Mouse (Mus musculus) inflammation-experienced regulatory T-cells, adult 6 months (primary cell): ENCODE data around the gene Pdap1. TPM values are rescaled to one million over a fixed set of nuclear protein-coding genes. Genes with fewer than 3 reads are reported as not detected.
A peak's percentile ranks its signal among the peaks of the same experiment; 100 is the strongest.
"Not testable (repeated sequence)": the region's sequence is repeated elsewhere in the genome, so short reads cannot be mapped to it uniquely, and the experiment has no call there.

Source experiments
- ATAC-seq: one replicate; pipeline ENCODE4 v1.8.0; 2017
- polyA plus RNA-seq, 3 experiments: library from polyadenylated mRNA; unstranded; fragments of 100-300 nt; shearing (Covaris generic); gene quantifications; one replicate each; pipeline ENCODE4 v1.2.1; 2017

Gene Pdap1
- polyA plus RNA-seq, 3 experiments from 2014 or later: 34.4 to 55.2 (median 47.9) TPM

- ATAC-seq: no peak
Measured at GRCm38 (mm10) chr5:145118461-145118860, 21.6 kb downstream of the Pdap1 start.

GRCm38 (mm10) chr5:145118005-145118404, 22.0 kb downstream of the Pdap1 start:
- no peak for ATAC-seq

GRCm38 (mm10) chr5:145116916-145117315, 23.1 kb downstream of the Pdap1 start:
- ATAC-seq: no peak

- ATAC-seq: peak; percentile 85
Measured at GRCm38 (mm10) chr5:145116316-145116715, 23.7 kb downstream of the Pdap1 start.

DNA sequence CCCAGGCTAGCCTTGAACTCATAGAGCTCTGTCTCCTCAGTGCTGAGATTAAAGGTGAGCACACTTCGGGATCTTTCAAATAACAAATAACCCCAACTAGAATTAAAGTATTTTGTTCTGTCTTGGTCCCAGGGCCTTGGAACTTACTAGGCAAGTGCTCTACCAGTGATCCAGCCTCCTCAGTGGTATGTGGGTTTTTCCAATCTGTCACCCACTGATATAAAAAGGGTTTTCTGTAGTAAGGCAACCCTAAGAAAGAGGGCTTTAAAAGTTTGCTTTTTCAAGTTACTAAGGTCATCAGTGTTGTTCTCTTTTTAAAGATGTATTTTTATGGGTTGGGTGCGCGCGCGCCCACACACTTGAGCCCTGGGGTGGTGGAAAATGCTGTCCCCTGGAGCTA, 24.3 kb downstream of the Pdap1 start:
- ATAC-seq: no peak

DNA sequence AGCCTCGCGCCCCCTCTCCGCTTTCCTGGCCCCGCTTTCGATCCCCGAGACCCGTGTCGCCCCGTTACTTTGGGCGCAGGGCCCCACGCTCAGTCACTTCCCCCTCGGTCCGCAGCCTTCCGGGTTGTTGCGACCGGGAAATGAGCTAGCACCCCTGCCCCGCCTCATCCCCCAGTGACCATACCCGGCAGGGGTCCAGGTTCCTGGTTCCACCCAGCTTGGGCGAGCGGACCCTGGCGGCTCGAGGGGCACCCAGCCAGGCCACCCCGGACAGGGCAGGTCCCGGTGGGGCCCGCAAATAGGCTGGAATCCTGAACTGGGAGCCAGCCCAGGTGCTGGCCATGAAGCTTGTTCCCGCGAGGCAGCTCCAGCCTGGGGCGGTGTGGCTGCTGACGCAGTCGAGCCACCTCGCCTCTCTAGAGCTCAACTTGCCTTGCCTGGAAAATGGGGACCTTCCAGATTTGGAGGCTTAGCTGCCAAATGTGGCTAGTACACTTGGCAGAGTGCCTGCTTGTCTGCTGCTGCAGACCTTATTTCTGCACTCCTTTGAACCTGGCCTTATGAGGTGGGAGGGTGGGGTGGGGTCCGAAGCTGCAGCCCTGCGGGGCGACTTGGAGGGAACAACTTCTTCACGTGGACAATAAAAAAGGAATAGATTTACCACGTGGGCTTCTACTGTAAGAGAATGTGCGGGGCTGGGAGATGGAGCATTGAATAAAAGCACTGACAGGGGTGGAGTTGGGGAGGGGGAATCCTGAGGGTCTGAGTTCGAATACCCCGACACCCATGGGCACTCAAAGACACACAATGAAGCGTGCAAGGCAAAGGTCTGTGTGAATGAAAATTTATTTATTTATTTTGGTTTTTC, 25.2 kb downstream of the Pdap1 start:
- ATAC-seq: peak; percentile 31

DNA sequence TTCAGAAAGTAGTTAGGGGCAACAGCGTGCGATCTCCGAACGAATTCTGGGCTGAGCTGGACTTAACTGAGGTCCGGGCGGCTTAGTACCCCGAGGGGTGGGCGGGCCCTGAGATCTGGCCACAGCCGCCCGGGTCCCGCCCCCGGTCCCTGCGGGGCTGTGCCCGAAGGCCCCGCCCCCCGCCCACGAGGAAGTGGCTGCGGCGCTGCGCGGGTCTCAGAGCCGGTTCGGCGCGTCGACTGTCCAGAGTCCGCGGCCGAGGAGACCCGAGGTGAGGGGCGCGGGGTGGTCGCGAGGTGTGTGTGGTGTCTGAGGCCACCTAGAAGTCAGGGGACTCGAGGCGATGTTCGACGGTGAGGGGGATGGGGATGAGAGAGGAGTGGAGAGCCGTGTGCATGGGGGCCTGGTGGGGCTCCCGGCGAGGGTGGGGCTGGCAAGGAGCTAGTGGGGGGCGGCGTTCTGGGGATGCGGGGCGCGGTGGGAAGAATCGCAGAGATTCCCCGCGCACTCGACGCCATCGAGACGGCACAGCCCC, 25.9 kb downstream of the Pdap1 start, which contains the start of gene Arpc1b:
Gene Arpc1b, plus strand, starts transcription at position 145 of the 535 bp plus-strand sequence.
- peak; percentile 18 for ATAC-seq

DNA sequence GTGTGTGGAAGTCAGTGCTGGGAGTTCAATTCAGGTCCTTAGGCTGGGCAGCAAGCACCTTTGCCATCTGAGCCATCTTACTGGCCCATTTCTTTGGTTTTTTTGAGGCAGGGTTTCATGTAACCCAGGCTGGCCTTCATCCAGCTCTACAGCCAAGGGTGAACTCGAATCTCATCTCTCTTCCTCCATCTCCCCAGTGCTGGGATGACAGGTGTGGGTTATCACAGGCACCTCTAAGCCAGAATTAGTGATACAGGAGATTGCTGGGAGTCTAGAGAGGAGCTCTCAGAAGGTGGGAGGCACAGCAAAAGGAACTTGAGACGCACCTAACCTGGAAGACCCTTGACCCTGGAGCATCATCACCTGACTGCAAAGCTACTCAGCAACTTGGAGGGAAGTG, 26.6 kb downstream of the Pdap1 start:
- ATAC-seq: no peak

- ATAC-seq: no peak
Measured at GRCm38 (mm10) chr5:145112566-145112965, 27.5 kb downstream of the Pdap1 start.

DNA sequence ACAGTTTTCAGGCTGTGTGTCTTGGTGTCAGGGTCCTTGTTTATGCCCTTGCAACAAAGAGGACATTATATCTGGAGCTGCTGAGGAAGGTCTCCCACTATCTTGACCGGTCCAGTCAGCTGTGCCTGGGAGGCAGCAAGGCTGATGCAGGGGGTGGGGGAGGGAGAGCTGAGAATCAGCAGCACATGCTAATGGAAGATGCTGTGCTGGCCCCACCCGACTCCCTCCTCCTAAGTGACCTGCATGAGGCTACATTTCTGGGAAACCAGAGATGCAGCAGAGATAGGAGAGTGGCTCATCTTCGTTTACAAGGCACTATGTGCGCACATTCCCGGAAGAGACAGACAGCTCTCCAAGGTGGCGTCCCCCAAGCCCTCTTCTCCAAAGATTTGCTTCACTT, 29.6 kb downstream of the Pdap1 start:
- no peak for ATAC-seq

DNA sequence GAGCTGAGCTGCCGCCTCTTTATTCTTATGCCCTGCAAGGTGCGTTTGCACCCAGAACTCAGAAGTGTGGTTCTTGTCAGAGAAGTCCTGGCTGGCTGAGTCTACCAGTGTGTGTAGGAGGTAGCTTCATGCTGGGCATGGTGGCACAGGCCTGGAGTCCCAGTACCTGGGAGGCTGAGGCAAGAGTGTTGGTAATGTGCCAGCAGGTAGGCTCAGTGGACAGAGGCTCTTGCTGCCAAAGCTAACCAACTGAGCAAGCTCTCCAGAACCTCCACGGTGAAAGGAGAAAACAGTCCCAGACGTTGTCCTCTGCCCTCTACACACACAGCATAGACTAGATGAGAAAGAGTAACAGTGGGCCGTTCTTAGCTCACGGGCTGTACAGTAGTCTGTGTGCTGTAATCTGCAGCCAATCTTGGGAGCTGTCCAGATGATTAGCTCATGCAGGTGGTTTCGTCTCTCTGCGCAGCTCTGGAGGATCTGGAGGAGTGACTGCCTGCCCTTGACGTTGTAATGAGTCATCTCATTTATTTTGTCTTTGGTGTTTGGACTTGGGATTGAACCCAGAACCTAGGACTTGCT, 34.3 kb downstream of the Pdap1 start:
- ATAC-seq: no peak

GRCm38 (mm10) chr5:145104328-145104727, 35.7 kb downstream of the Pdap1 start:
- no peak for ATAC-seq

- no peak for ATAC-seq
Measured at GRCm38 (mm10) chr5:145102706-145103105, 37.3 kb downstream of the Pdap1 start.

- ATAC-seq: not testable (repeated sequence)
Measured at GRCm38 (mm10) chr5:145101451-145101850, 38.6 kb downstream of the Pdap1 start.

GRCm38 (mm10) chr5:145100960-145101359, 39.1 kb downstream of the Pdap1 start:
- ATAC-seq: no peak

GRCm38 (mm10) chr5:145098340-145098821, 41.7 kb downstream of the Pdap1 start:
- no peak for ATAC-seq

DNA sequence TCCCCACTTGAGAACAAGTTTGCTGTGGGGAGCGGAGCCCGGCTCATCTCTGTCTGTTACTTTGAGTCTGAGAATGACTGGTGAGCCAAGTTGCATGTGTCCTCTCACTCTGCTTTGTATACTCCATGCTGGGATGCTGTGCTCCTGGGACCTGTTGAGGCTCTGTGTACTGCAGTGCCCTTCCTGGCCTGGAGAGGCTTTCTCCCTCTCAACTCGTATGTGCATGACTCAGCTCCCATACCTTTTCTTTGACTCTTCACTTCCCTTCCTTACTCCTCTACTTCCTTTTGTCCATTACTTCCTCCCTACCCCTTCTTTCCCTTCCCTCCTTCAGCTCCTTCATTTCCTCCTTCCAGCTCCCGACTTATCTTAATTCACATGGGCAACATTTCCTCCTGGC, 43.8 kb downstream of the Pdap1 start:
- no peak for ATAC-seq

DNA sequence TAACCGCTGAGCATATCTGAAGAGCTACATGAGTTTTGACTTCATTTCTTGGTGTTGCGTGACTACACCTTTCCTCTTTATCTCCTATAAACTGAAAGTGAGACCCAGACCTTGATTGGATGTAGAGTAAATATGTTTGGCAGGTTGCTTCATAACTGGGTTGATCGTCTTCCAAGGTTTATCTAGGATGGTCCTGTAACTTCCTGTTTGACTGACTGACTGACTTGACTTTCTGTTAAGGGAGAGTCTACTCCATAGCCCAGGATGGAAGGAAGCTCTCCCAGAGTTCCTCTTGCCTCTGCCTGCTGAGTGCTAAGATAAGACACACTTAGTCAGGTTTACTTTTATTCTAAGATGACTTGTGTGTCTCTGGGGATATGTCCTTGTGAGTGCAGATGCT, 50.2 kb downstream of the Pdap1 start:
- ATAC-seq: no peak

GRCm38 (mm10) chr5:145088186-145088585, 51.9 kb downstream of the Pdap1 start:
- no peak for ATAC-seq

- no peak for ATAC-seq
Measured at GRCm38 (mm10) chr5:145084822-145085221, 55.2 kb downstream of the Pdap1 start.

GRCm38 (mm10) chr5:145083632-145084451, 56.2 kb downstream of the Pdap1 start, which contains the start of the genes Arpc1a and Kpna7:
Gene Arpc1a, plus strand, starts transcription at chr5:145083830.
Gene Kpna7, minus strand, starts transcription at chr5:145084030.
- peak; percentile 98 for ATAC-seq

DNA sequence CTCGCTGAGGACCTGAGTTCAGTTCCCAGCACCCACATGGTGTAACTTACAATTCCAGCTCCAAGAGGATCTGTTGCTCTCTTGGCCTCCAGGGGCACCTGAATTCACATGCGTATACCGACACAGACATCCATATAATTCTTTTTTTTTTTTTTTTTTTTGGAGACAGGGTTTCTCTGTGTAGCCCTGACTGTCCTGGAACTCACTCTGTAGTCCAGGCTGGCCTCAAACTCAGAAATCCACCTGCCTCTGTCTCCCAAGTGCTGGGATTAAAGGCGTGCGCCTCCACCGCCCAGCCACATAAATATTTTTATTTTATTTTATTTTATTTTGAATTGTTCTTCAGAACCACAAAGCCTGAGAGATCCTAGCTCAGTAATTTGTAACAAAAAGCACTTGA, 56.8 kb downstream of the Pdap1 start:
- not testable (repeated sequence) for ATAC-seq
